In the genomic region with DNA sequence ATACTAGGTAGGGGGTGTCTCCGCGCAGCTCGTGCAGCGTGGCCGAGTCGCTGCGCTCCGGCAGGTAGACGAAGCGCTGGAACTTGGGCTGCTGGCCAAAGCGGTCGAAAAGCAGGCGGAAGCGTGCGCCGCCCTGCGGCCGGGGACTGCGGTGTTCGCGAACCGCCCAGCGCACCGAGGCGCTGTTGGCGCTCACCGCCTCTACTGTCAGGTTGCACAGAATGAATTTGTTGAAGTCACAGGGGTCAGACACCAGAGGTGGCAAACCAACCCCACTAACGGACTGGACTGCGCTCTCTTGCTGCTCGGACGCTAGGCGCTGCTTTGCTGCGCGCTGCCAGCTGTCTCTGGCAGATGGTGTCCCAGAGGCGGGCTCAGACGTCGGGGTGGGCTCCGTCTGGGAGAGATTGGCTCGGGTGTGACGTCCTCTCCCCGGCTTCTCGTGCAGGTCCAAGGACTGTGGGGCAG, we compare ENCODE assay signal across 8 mouse cellular contexts. TPM values are rescaled to one million over a fixed set of nuclear protein-coding genes. Genes with fewer than 3 reads are reported as not detected.
DNase-seq lines count a peak whose midpoint lies in the region; ATAC-seq lines count a peak whose summit lies in the region.

No protein-coding gene starts in this region.

- ATAC-seq in hindbrain, embryonic 13.5 days (ENCODE audit: low FRiP score): peak; percentile 66
- ATAC-seq in CD4-positive, CD25-positive, alpha-beta regulatory T cell, adult 4 months: no peak

- peak overlapping the region; percentile 53 for H3K4me3 ChIP-seq in hindbrain, embryonic 13.5 days

- H3K4me1 ChIP-seq in hindbrain, embryonic 13.5 days (replicated peaks): peaks cover 53% of the 10 kb centered on the region

- H3K27me3 ChIP-seq in hindbrain, embryonic 13.5 days: peaks cover 65% of the 10 kb centered on the region

- H3K9ac ChIP-seq in hindbrain, embryonic 13.5 days: peak overlapping the region; percentile 78

- peak overlapping the region; percentile 30; the same call in 1 of the 2 replicates for H3K27ac ChIP-seq in hindbrain, embryonic 13.5 days

- DNase-seq in ZHBTc4 (ENCODE audit: low read depth, low spot score): peak; percentile 87
- DNase-seq in cerebellum, postnatal 14 days: peak; percentile 84 to 92
- peak; percentile 36 to 55 for DNase-seq in frontal cortex, postnatal 25 days (ENCODE audit: low spot score in 2 of 2)
- DNase-seq in left cerebral cortex, postnatal 10 days (ENCODE audit: extremely low spot score in 1 of 2, low spot score in 2 of 2): peak; percentile 51 to 87
- peak; percentile 85 to 86 for DNase-seq in lung, postnatal 4 days
- peak; percentile 71 to 81 for DNase-seq in right cerebral cortex, postnatal 10 days (ENCODE audit: low spot score in 2 of 2)

- H3K9me3 ChIP-seq in hindbrain, embryonic 13.5 days: no peaks in the 10 kb centered on the region

- intact Hi-C loops in left cerebral cortex, postnatal 10 days (cut with DNase I): loop anchor here (2.0 to 5.0 kb wide), 3 partner anchors 39 to 137 kb away; no protein-coding TSS in a partner anchor

- H3K36me3 ChIP-seq in hindbrain, embryonic 13.5 days: no peaks in the 10 kb centered on the region

- under 1% methylated on average over 42 of the region's 42 CpGs for WGBS in hindbrain, embryonic 13.5 days

- peak overlapping the region; percentile 92 for H3K4me2 ChIP-seq in hindbrain, embryonic 13.5 days

RNA-seq across cellular contexts. Expression of gene Tril, which starts 2.3 kb away (rescaled TPM):
- 13.2 and 13.9 TPM in 2 replicates for polyA plus RNA-seq in hindbrain, embryonic 13.5 days (2015; fragmentation: Nextera tagmentation; extraction: Ambion mirVana)
- 10 to 100 TPM; 47.6 to 50.3 TPM for total RNA-seq in left cerebral cortex, postnatal 10 days (2021)
- polyA plus RNA-seq in CD4-positive, CD25-positive, alpha-beta regulatory T cell, adult 4 months (2017; shearing (Covaris generic)): not detected

Comparison
In these comparisons a context has a peak if more than half of its experiments do, and no peak if none do; other contexts are left out.
1. RNA of gene Tril, which starts 2.3 kb away (polyA plus RNA-seq): 13.2 to 13.9 TPM in hindbrain, embryonic 13.5 days; not detected in CD4-positive, CD25-positive, alpha-beta regulatory T cell, adult 4 months; every median in the first group is over 10 times any median in the second.
2. Peak in every context shown above with its lines, with median percentiles within 50 percentile points of each other: DNase-seq.